Mouse (Mus musculus): Measurements from ENCODE around the gene Xbp1. TPM values are rescaled to one million over a fixed set of nuclear protein-coding genes. Genes with fewer than 3 reads are reported as not detected.

Gene Xbp1
- total RNA-seq, 2 experiments from 2014 or later, result 68.6 to 69.9 TPM

GRCm38 (mm10) chr11:5568082-5568481, 47.6 kb downstream of the Xbp1 start:
- DNase-seq, result no peak

GRCm38 (mm10) chr11:5569474-5569873, 49.0 kb downstream of the Xbp1 start, which contains the start of gene Ankrd36:
TSS of gene Ankrd36 (plus strand) at chr11:5569684.
- no peak for DNase-seq

GRCm38 (mm10) chr11:5571856-5572255, 51.4 kb downstream of the Xbp1 start:
- DNase-seq, result no peak

- no peak for DNase-seq
Observed at GRCm38 (mm10) chr11:5573821-5574220, 53.4 kb downstream of the Xbp1 start.

GRCm38 (mm10) chr11:5575046-5575445, 54.6 kb downstream of the Xbp1 start:
- no peak for DNase-seq

Other genes with a start within 250 kb of the Xbp1 start
- 1 to 10 TPM; 7.3 to 7.5 TPM for gene Znrf3, start 75.8 kb upstream of the Xbp1 start, total RNA-seq (2021)
- gene Ccdc117, start 21.5 kb downstream of the Xbp1 start, total RNA-seq (2021), result 10 to 100 TPM; 32.0 to 35.2 TPM
- not detected for gene Ankrd36, start 49.0 kb downstream of the Xbp1 start, total RNA-seq (2021)
- 100 to 1,000 TPM; 152 to 158 TPM for gene Mrps24, start 195.0 kb downstream of the Xbp1 start, total RNA-seq (2021)
- 10 to 100 TPM; 58.9 to 59.4 TPM for gene Urgcp, start 241.7 kb downstream of the Xbp1 start, total RNA-seq (2021)

Data from heart, adult 18-20 months (tissue).